Mouse (Mus musculus) kidney, postnatal 14 days (tissue): ENCODE measurements around the gene Ptprm.

Source experiments
- DNase-seq: peaks from one replicate; pipeline ENCODE4 v3.0.0; 2022; ENCODE audit warnings: mixed read lengths

Ptprm gene

GRCm38 (mm10) chr17:67343006-67343405 is 11.3 kb downstream of the Ptprm start:
- DNase-seq = no peak

GRCm38 (mm10) chr17:67340362-67340761 is 13.9 kb downstream of the Ptprm start:
- DNase-seq = no peak

- no peak for DNase-seq
Measured at GRCm38 (mm10) chr17:67339569-67339968, 14.7 kb downstream of the Ptprm start.

GRCm38 (mm10) chr17:67334310-67334709 is 19.9 kb downstream of the Ptprm start:
- no peak for DNase-seq

GRCm38 (mm10) chr17:67329435-67329834 is 24.8 kb downstream of the Ptprm start:
- peak; percentile 28 for DNase-seq

- DNase-seq = no peak
Measured at GRCm38 (mm10) chr17:67324499-67324832, 29.8 kb downstream of the Ptprm start.

- DNase-seq = no peak
Measured at GRCm38 (mm10) chr17:67323777-67324498, 30.3 kb downstream of the Ptprm start.

- no peak for DNase-seq
Measured at GRCm38 (mm10) chr17:67314491-67315205, 39.6 kb downstream of the Ptprm start.

- no peak for DNase-seq
Measured at GRCm38 (mm10) chr17:67308421-67308820, 45.8 kb downstream of the Ptprm start.

GRCm38 (mm10) chr17:67306066-67306845 is 48.0 kb downstream of the Ptprm start:
- no peak for DNase-seq

GRCm38 (mm10) chr17:67304831-67305230 is 49.4 kb downstream of the Ptprm start:
- DNase-seq = peak; percentile 68

GRCm38 (mm10) chr17:67303326-67304099 is 50.7 kb downstream of the Ptprm start:
- DNase-seq = peak; percentile 47

GRCm38 (mm10) chr17:67302569-67302968 is 51.7 kb downstream of the Ptprm start:
- no peak for DNase-seq

GRCm38 (mm10) chr17:67302074-67302473 is 52.2 kb downstream of the Ptprm start:
- DNase-seq = no peak

- no peak for DNase-seq
Measured at GRCm38 (mm10) chr17:67301367-67301766, 52.9 kb downstream of the Ptprm start.

- DNase-seq = no peak
Measured at GRCm38 (mm10) chr17:67298269-67298798, 55.9 kb downstream of the Ptprm start.

GRCm38 (mm10) chr17:67296604-67297595 is 57.4 kb downstream of the Ptprm start:
- no peak for DNase-seq

GRCm38 (mm10) chr17:67290662-67291240 is 63.5 kb downstream of the Ptprm start:
- DNase-seq = no peak

GRCm38 (mm10) chr17:67287501-67287900 is 66.8 kb downstream of the Ptprm start:
- no peak for DNase-seq

- DNase-seq = no peak
Measured at GRCm38 (mm10) chr17:67281640-67282170, 72.6 kb downstream of the Ptprm start.
